Mouse (Mus musculus): ENCODE results near the gene Vmn2r57. TPM values are rescaled to one million over a fixed set of nuclear protein-coding genes. Genes with fewer than 3 reads are reported as not detected.
"Not testable (repeated sequence)": the region's sequence is repeated elsewhere in the genome, so short reads cannot be mapped to it uniquely, and the experiment has no call there.

Vmn2r57 gene
- 0.01 TPM in 1 of 2 replicates, not detected in the other for polyA plus RNA-seq (2012; rRNA removed)

- H3K4me3 ChIP-seq (ENCODE audit: low read depth, low read length); H3K27ac ChIP-seq (ENCODE audit: insufficient read depth, low read depth, low read length); H3K4me1 ChIP-seq (ENCODE audit: control insufficient read depth, insufficient read depth, insufficient read length, low read length); H3K36me3 ChIP-seq (ENCODE audit: control insufficient read depth, insufficient read depth, low read length); H3K27me3 ChIP-seq (ENCODE audit: control insufficient read depth, insufficient read depth, low read length): not testable (repeated sequence)
- WGBS, result 71% methylated on average over 1 of the region's 1 CpGs
These were observed at the start of gene Vmn2r57 for GRCm38 (mm10) chr7:41448596-41448995. TSS of gene Vmn2r57 (minus strand) at chr7:41448696.

GRCm38 (mm10) chr7:41497871-41498270, 49.4 kb upstream of the Vmn2r57 start:
- TF ChIP-seq CTCF (IDR thresholded peaks at IDR 0.05; ENCODE audit: extremely low read depth, insufficient read length, insufficient replicate concordance, low read depth, low read length) (no peak), POLR2A (IDR thresholded peaks at IDR 0.05; ENCODE audit: low read depth, low read length) (no peak)
- no peaks in the 10 kb centered on the region for H3K4me1 ChIP-seq (ENCODE audit: control insufficient read depth, insufficient read depth, insufficient read length, low read length)
- no peaks in the 10 kb centered on the region for H3K36me3 ChIP-seq (ENCODE audit: control insufficient read depth, insufficient read depth, low read length)
- no peaks in the 10 kb centered on the region for H3K27me3 ChIP-seq (ENCODE audit: control insufficient read depth, insufficient read depth, low read length)
- no peak overlapping the region for H3K4me3 ChIP-seq (ENCODE audit: low read depth, low read length)
- H3K27ac ChIP-seq (ENCODE audit: insufficient read depth, low read depth, low read length), result no peak overlapping the region
- 100% methylated on average over 2 of the region's 2 CpGs for WGBS

GRCm38 (mm10) chr7:41451864-41452263, 3.4 kb upstream of the Vmn2r57 start:
- no peaks in the 10 kb centered on the region for H3K36me3 ChIP-seq (ENCODE audit: control insufficient read depth, insufficient read depth, low read length)
- no peak overlapping the region for H3K4me3 ChIP-seq (ENCODE audit: low read depth, low read length)
- H3K27ac ChIP-seq (ENCODE audit: insufficient read depth, low read depth, low read length), result no peak overlapping the region
- TF ChIP-seq POLR2A (IDR thresholded peaks at IDR 0.05; ENCODE audit: low read depth, low read length) (no peak), CTCF (IDR thresholded peaks at IDR 0.05; ENCODE audit: extremely low read depth, insufficient read length, insufficient replicate concordance, low read depth, low read length) (no peak)
- 9% methylated on average over 10 of the region's 10 CpGs for WGBS
- no peaks in the 10 kb centered on the region for H3K4me1 ChIP-seq (ENCODE audit: control insufficient read depth, insufficient read depth, insufficient read length, low read length)
- H3K27me3 ChIP-seq (ENCODE audit: control insufficient read depth, insufficient read depth, low read length), result no peaks in the 10 kb centered on the region

- H3K27ac ChIP-seq (ENCODE audit: insufficient read depth, low read depth, low read length), result no peak overlapping the region
- TF ChIP-seq POLR2A (IDR thresholded peaks at IDR 0.05; ENCODE audit: low read depth, low read length) (no peak), CTCF (IDR thresholded peaks at IDR 0.05; ENCODE audit: extremely low read depth, insufficient read length, insufficient replicate concordance, low read depth, low read length) (no peak)
- no peaks in the 10 kb centered on the region for H3K36me3 ChIP-seq (ENCODE audit: control insufficient read depth, insufficient read depth, low read length)
- 77% methylated on average over 4 of the region's 4 CpGs for WGBS
- no peaks in the 10 kb centered on the region for H3K27me3 ChIP-seq (ENCODE audit: control insufficient read depth, insufficient read depth, low read length)
- H3K4me1 ChIP-seq (ENCODE audit: control insufficient read depth, insufficient read depth, insufficient read length, low read length), result no peaks in the 10 kb centered on the region
- H3K4me3 ChIP-seq (ENCODE audit: low read depth, low read length), result no peak overlapping the region
These were observed 54.4 kb downstream of the Vmn2r57 start for GRCm38 (mm10) chr7:41394130-41394529.

- Histone ChIP-seq H3K4me1 (ENCODE audit: control insufficient read depth, insufficient read depth, insufficient read length, low read length) (no peaks in the 10 kb centered on the region), H3K27me3 (ENCODE audit: control insufficient read depth, insufficient read depth, low read length) (no peaks in the 10 kb centered on the region), H3K4me3 (ENCODE audit: low read depth, low read length) (peak within 1 kb of the TSS; percentile 77), H3K36me3 (ENCODE audit: control insufficient read depth, insufficient read depth, low read length) (no peaks in the 10 kb centered on the region), H3K27ac (ENCODE audit: insufficient read depth, low read depth, low read length) (peak within 1 kb of the TSS; percentile 76)
- 0 out of 2 replicates have a peak, but pooled peaks have one; percentile 12 for TF ChIP-seq POLR2A (IDR thresholded peaks at IDR 0.05; ENCODE audit: low read depth, low read length)
- no peak for TF ChIP-seq CTCF (IDR thresholded peaks at IDR 0.05; ENCODE audit: extremely low read depth, insufficient read length, insufficient replicate concordance, low read depth, low read length)
- WGBS, result under 1% methylated on average over 25 of the region's 25 CpGs
These were observed 55.2 kb downstream of the Vmn2r57 start, which contains the start of gene AI987944 for GRCm38 (mm10) chr7:41393048-41393971. TSS of gene AI987944 (minus strand) at chr7:41393379.

Other genes starting within 250 kb of the Vmn2r57 start
- gene AI987944, start 55.3 kb downstream of the Vmn2r57 start, polyA plus RNA-seq (2012; rRNA removed), result 0.32 and 1.6 TPM in 2 replicates
- gene Gm20449, start 50.7 kb upstream of the Vmn2r57 start, polyA plus RNA-seq (2012; rRNA removed), result not detected in 2 replicates
- 1.3 and 2.0 TPM in 2 replicates for gene AW146154, start 51.2 kb upstream of the Vmn2r57 start, polyA plus RNA-seq (2012; rRNA removed)
- not detected in 2 replicates for gene Gm6871, start 125.0 kb upstream of the Vmn2r57 start, polyA plus RNA-seq (2012; rRNA removed)
- gene 2610021A01Rik, start 150.5 kb upstream of the Vmn2r57 start, polyA plus RNA-seq (2012; rRNA removed), result 0.36 and 0.68 TPM in 2 replicates
- 0.15 TPM in 1 of 2 replicates, not detected in the other for gene Zfp788, start 184.5 kb upstream of the Vmn2r57 start, polyA plus RNA-seq (2012; rRNA removed)

All from small intestine, adult 2 months (tissue).